Mouse (Mus musculus): Measurements from ENCODE around the gene Atg4b. TPM values are rescaled to one million over a fixed set of nuclear protein-coding genes. Genes with fewer than 3 reads are reported as not detected.

The Atg4b gene
- 68.8 and 71.5 TPM in 2 replicates for polyA plus RNA-seq (2015; fragmentation: Nextera tagmentation; extraction: Ambion mirVana)

DNA sequence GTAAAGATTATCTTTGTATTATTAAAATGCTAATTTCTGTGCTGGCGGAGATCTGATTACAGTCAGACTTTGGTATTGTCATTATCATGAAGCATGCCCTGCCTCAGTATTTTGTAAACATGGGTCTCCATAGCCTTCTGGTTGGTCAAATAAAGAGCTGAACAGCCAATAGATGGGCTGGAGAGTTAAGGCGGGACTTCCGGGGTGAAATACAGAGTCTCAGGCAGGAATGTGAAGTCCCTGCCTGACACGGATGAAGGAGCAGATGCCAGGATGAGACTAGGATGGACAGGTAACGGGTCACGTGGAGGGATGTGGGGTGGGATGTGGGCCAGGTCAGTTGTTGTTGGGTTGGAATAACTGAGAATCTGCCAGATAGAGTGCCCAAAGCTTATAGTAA lies at the start of gene Atg4b:
Gene Atg4b (plus strand): TSS at position 211 of the 400 bp plus-strand sequence.
- Histone ChIP-seq H3K4me2 (ENCODE audit: low read depth, low read length) (no peak within 1 kb of the TSS), H3K4me3 (replicated peaks; ENCODE audit: low read length) (no peak within 1 kb of the TSS), H3K9ac (ENCODE audit: low read length) (no peak within 1 kb of the TSS), H3K36me3 (ENCODE audit: control insufficient read depth, insufficient read depth, low read length) (no peaks in the 10 kb centered on the region; the same call in 1 of the 2 replicates), H3K9me3 (replicated peaks; ENCODE audit: control insufficient read depth, low read length) (no peaks in the 10 kb centered on the region), H3K27ac (ENCODE audit: low read length) (no peak within 1 kb of the TSS), H3K27me3 (ENCODE audit: control insufficient read depth, insufficient read depth, low read length) (no peaks in the 10 kb centered on the region), H3K4me1 (ENCODE audit: control insufficient read depth, insufficient read depth, low read length) (peaks cover 15% of the 10 kb centered on the region)
- ATAC-seq (ENCODE audit: insufficient read depth, low FRiP score): no peak
- WGBS: 82% methylated on average over 6 of the region's 6 CpGs

DNA sequence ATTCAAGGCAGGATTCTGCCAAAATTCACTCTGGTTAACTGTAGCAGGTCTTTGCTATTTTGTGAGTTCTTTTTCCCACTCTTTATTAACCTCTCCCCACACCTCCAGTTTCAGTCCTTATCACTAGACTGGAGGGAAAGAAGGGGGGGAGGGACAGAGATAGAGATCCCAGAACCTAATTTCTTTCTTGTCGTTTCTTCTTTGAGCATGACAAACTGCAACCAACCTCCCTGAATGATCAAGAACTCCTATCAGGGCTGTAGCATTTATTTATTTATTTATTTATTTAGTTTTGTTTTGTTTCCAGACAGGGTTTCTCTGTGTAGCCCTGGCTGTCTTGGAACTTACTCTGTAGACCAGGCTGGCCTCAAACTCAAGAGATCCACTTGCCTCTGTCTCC lies 49.2 kb upstream of the Atg4b start:
- H3K4me3 ChIP-seq (replicated peaks; ENCODE audit: low read length): no peak overlapping the region
- WGBS: 78% methylated on average over 1 of the region's 1 CpGs
- H3K36me3 ChIP-seq (ENCODE audit: control insufficient read depth, insufficient read depth, low read length): no peaks in the 10 kb centered on the region
- H3K27ac ChIP-seq (ENCODE audit: low read length): no peak overlapping the region
- no peak overlapping the region for H3K4me2 ChIP-seq (ENCODE audit: low read depth, low read length)
- H3K9ac ChIP-seq (ENCODE audit: low read length): no peak overlapping the region
- no peaks in the 10 kb centered on the region for H3K9me3 ChIP-seq (replicated peaks; ENCODE audit: control insufficient read depth, low read length)
- no peaks in the 10 kb centered on the region for H3K27me3 ChIP-seq (ENCODE audit: control insufficient read depth, insufficient read depth, low read length)
- no peak for ATAC-seq (ENCODE audit: insufficient read depth, low FRiP score)
- H3K4me1 ChIP-seq (ENCODE audit: control insufficient read depth, insufficient read depth, low read length): 0 out of 2 replicates have a peak, but pooled peaks cover 3% of the 10 kb centered on the region

DNA sequence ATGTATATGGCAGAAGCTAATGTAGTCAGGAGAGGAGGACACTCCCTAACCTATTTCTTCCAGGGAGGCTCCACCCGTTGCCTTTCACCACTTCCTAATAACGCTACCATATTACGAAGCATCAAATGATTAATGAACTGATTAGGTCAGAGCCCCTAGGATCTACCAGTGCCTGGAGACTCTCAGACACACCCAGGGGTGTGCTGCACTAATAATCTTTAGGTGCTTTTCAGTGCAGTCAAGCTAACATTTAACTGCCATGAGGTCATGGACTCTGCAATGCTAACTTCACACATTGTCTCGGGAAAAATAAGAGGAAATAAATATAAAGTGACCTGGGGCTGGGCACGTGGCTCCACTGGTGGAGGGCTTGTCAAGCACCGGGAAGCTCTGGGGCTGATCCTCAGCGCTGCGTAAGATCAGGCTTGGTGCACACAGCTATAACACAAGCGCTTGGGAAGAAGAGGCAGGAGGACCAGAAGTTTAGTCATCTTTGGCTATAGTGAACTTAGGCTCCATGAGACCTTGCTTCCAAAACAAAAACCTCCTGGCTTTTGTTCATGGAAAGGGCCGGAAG lies 47.7 kb upstream of the Atg4b start:
- Histone ChIP-seq H3K9me3 (replicated peaks; ENCODE audit: control insufficient read depth, low read length) (no peaks in the 10 kb centered on the region), H3K27me3 (ENCODE audit: control insufficient read depth, insufficient read depth, low read length) (no peaks in the 10 kb centered on the region), H3K4me2 (ENCODE audit: low read depth, low read length) (no peak overlapping the region), H3K4me1 (ENCODE audit: control insufficient read depth, insufficient read depth, low read length) (0 out of 2 replicates have a peak, but pooled peaks cover 3% of the 10 kb centered on the region), H3K4me3 (replicated peaks; ENCODE audit: low read length) (no peak overlapping the region), H3K36me3 (ENCODE audit: control insufficient read depth, insufficient read depth, low read length) (no peaks in the 10 kb centered on the region), H3K27ac (ENCODE audit: low read length) (peak overlapping the region; percentile 54), H3K9ac (ENCODE audit: low read length) (no peak overlapping the region)
- peak; percentile 87 for ATAC-seq (ENCODE audit: insufficient read depth, low FRiP score)
- WGBS: 74% methylated on average over 10 of the region's 10 CpGs

- H3K27ac ChIP-seq (ENCODE audit: low read length): no peak overlapping the region; the same call in 1 of the 2 replicates
- H3K27me3 ChIP-seq (ENCODE audit: control insufficient read depth, insufficient read depth, low read length): no peaks in the 10 kb centered on the region
- ATAC-seq (ENCODE audit: insufficient read depth, low FRiP score): no peak
- 85% methylated on average over 9 of the region's 9 CpGs for WGBS
- H3K4me3 ChIP-seq (replicated peaks; ENCODE audit: low read length): no peak overlapping the region
- H3K36me3 ChIP-seq (ENCODE audit: control insufficient read depth, insufficient read depth, low read length): no peaks in the 10 kb centered on the region
- no peaks in the 10 kb centered on the region for H3K9me3 ChIP-seq (replicated peaks; ENCODE audit: control insufficient read depth, low read length)
- no peak overlapping the region for H3K4me2 ChIP-seq (ENCODE audit: low read depth, low read length)
- H3K4me1 ChIP-seq (ENCODE audit: control insufficient read depth, insufficient read depth, low read length): 0 out of 2 replicates have a peak, but pooled peaks cover 3% of the 10 kb centered on the region
- no peak overlapping the region for H3K9ac ChIP-seq (ENCODE audit: low read length)
These were observed 47.0 kb upstream of the Atg4b start for GRCm38 (mm10) chr1:93704341-93704740.

DNA sequence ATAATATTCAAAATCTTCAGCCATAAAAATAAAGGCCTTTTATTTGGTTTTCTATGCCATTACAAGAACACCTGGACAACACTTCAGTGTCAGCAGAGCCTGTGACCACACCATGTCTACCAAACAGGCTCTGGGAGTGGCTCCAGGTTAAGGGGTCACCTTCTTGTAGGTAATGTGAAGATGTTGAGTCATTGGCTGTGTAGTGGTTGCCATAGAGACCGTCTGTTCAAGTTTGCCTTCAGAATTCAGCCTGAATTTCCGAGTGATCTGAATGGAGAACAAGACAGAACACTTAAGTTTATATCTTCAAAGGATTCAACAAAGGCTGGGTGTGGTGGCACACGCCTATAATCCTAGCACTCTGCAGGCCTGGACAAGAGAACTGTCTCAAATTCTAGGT lies 45.9 kb upstream of the Atg4b start:
- Histone ChIP-seq H3K4me1 (ENCODE audit: control insufficient read depth, insufficient read depth, low read length) (0 out of 2 replicates have a peak, but pooled peaks cover 3% of the 10 kb centered on the region), H3K4me2 (ENCODE audit: low read depth, low read length) (no peak overlapping the region), H3K36me3 (ENCODE audit: control insufficient read depth, insufficient read depth, low read length) (no peaks in the 10 kb centered on the region), H3K27me3 (ENCODE audit: control insufficient read depth, insufficient read depth, low read length) (no peaks in the 10 kb centered on the region), H3K27ac (ENCODE audit: low read length) (no peak overlapping the region), H3K9ac (ENCODE audit: low read length) (no peak overlapping the region), H3K9me3 (replicated peaks; ENCODE audit: control insufficient read depth, low read length) (no peaks in the 10 kb centered on the region), H3K4me3 (replicated peaks; ENCODE audit: low read length) (no peak overlapping the region)
- ATAC-seq (ENCODE audit: insufficient read depth, low FRiP score): peak; percentile 79
- 67% methylated on average over 3 of the region's 3 CpGs for WGBS

- Histone ChIP-seq H3K27ac (ENCODE audit: low read length) (no peak overlapping the region), H3K4me2 (ENCODE audit: low read depth, low read length) (no peak overlapping the region), H3K27me3 (ENCODE audit: control insufficient read depth, insufficient read depth, low read length) (no peaks in the 10 kb centered on the region), H3K4me3 (replicated peaks; ENCODE audit: low read length) (no peak overlapping the region), H3K4me1 (ENCODE audit: control insufficient read depth, insufficient read depth, low read length) (no peaks in the 10 kb centered on the region), H3K9me3 (replicated peaks; ENCODE audit: control insufficient read depth, low read length) (no peaks in the 10 kb centered on the region), H3K36me3 (ENCODE audit: control insufficient read depth, insufficient read depth, low read length) (peaks cover 7% of the 10 kb centered on the region; the same call in 1 of the 2 replicates), H3K9ac (ENCODE audit: low read length) (no peak overlapping the region)
- ATAC-seq (ENCODE audit: insufficient read depth, low FRiP score): no peak
- WGBS: 92% methylated on average over 2 of the region's 2 CpGs
These were observed 35.1 kb upstream of the Atg4b start for GRCm38 (mm10) chr1:93716166-93716565.

GRCm38 (mm10) chr1:93721557-93721956 lies 29.7 kb upstream of the Atg4b start:
- no peak for ATAC-seq (ENCODE audit: insufficient read depth, low FRiP score)
- Histone ChIP-seq H3K4me3 (replicated peaks; ENCODE audit: low read length) (no peak overlapping the region), H3K4me1 (ENCODE audit: control insufficient read depth, insufficient read depth, low read length) (no peaks in the 10 kb centered on the region), H3K9me3 (replicated peaks; ENCODE audit: control insufficient read depth, low read length) (no peaks in the 10 kb centered on the region), H3K9ac (ENCODE audit: low read length) (no peak overlapping the region), H3K27ac (ENCODE audit: low read length) (no peak overlapping the region), H3K36me3 (ENCODE audit: control insufficient read depth, insufficient read depth, low read length) (no peaks in the 10 kb centered on the region), H3K4me2 (ENCODE audit: low read depth, low read length) (no peak overlapping the region), H3K27me3 (ENCODE audit: control insufficient read depth, insufficient read depth, low read length) (no peaks in the 10 kb centered on the region)
- 66% methylated on average over 7 of the region's 7 CpGs for WGBS

- Histone ChIP-seq H3K27me3 (ENCODE audit: control insufficient read depth, insufficient read depth, low read length) (no peaks in the 10 kb centered on the region), H3K9me3 (replicated peaks; ENCODE audit: control insufficient read depth, low read length) (no peaks in the 10 kb centered on the region), H3K9ac (ENCODE audit: low read length) (no peak overlapping the region), H3K27ac (ENCODE audit: low read length) (no peak overlapping the region), H3K4me1 (ENCODE audit: control insufficient read depth, insufficient read depth, low read length) (no peaks in the 10 kb centered on the region), H3K4me3 (replicated peaks; ENCODE audit: low read length) (no peak overlapping the region), H3K4me2 (ENCODE audit: low read depth, low read length) (no peak overlapping the region), H3K36me3 (ENCODE audit: control insufficient read depth, insufficient read depth, low read length) (no peaks in the 10 kb centered on the region)
- WGBS: 70% methylated on average over 3 of the region's 3 CpGs
- ATAC-seq (ENCODE audit: insufficient read depth, low FRiP score): no peak
These were observed 26.7 kb upstream of the Atg4b start for GRCm38 (mm10) chr1:93724623-93725022.

DNA sequence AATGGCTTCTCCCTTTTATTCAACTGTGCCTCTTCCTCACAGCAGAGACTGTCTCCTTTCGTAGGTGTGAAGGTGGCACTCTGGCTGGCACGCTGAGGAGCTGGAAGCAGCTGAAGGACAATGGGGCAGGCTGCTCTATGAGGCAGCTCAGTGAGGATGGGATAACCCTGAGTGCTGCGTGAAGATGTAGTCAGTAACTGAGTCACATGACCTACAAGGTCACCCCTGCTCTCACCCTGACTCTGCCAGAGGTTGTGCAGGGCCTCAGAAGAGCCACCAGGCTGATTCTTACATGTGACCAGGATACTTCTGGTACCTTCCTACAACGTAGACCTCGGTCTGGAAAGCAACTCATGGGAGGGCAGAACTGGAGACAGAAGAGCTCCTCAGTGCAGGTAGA lies 25.6 kb upstream of the Atg4b start:
- 85% methylated on average over 5 of the region's 5 CpGs for WGBS
- ATAC-seq (ENCODE audit: insufficient read depth, low FRiP score): no peak
- H3K27me3 ChIP-seq (ENCODE audit: control insufficient read depth, insufficient read depth, low read length): no peaks in the 10 kb centered on the region

More for the DNA sequence above, 25.6 kb upstream of the Atg4b start:
- no peak overlapping the region for H3K4me3 ChIP-seq (replicated peaks; ENCODE audit: low read length)
- H3K4me1 ChIP-seq (ENCODE audit: control insufficient read depth, insufficient read depth, low read length): no peaks in the 10 kb centered on the region
- H3K9me3 ChIP-seq (replicated peaks; ENCODE audit: control insufficient read depth, low read length): no peaks in the 10 kb centered on the region
- H3K27ac ChIP-seq (ENCODE audit: low read length): no peak overlapping the region
- no peaks in the 10 kb centered on the region for H3K36me3 ChIP-seq (ENCODE audit: control insufficient read depth, insufficient read depth, low read length)
- no peak overlapping the region for H3K9ac ChIP-seq (ENCODE audit: low read length)
- H3K4me2 ChIP-seq (ENCODE audit: low read depth, low read length): no peak overlapping the region

Measured in stomach, embryonic 16.5 days (tissue).